Mouse (Mus musculus) cerebellum, adult 8-10 months (tissue): ENCODE measurements around the gene Idi2.
A peak's percentile ranks its signal among the peaks of the same experiment; 100 is the strongest.
"Not testable (repeated sequence)": the region's sequence is repeated elsewhere in the genome, so short reads cannot be mapped to it uniquely, and the experiment has no call there.

Source experiments
- DNase-seq: peaks from one replicate; pipeline ENCODE4 v3.0.0; 2022

Idi2 gene

DNA sequence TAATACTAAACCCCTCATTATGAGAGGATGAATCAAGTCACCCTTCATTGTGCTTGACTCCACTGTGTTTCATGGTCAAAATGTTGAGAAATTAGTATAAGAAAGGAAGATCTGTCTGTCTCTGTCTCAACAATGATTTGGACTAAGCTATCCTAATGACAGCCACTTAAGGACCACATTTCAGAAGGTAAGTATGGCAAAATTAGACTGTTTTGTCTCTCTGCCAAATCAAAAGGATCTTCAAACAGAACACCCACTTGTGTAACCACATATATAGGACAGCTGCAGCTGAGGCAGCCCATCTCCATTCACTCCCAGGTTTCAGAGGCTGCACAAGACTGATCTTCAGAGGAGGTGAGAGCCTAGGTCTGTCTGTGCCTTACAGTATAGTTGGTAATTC, at the start of gene Idi2:
TSS of gene Idi2 (plus strand) at position 301 of the 400 bp plus-strand sequence.
- DNase-seq = not testable (repeated sequence)

GRCm38 (mm10) chr13:8905986-8906385, 46.7 kb upstream of the Idi2 start:
- not testable (repeated sequence) for DNase-seq

GRCm38 (mm10) chr13:8913890-8914289, 38.8 kb upstream of the Idi2 start:
- not testable (repeated sequence) for DNase-seq

- DNase-seq = no peak
Measured at GRCm38 (mm10) chr13:8933499-8933898, 19.2 kb upstream of the Idi2 start.

DNA sequence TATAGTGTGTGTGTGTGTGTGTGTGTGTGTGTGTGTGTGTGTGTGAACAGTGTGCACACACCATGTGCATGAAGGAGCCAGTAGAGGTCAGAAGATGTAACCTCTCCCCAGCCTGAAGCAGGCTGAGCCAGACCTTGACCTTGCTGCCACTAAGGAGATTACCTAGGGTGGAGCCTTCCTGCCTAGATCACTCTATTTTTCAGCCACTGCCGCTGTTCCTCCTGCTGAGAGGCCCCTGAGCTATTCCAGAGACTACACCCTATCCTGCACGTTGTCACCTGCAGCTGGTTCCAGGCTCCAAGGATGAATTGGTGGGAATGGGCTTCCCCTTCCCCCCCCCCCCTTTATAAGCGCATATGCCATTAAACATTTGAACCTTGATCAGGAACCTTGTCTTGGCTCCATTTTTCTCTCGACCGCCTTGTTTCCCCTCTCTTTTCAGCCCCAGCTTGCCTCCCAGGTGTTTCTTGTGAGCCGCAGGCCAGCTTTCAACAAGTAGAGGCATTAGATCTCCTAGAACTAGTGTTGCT, 15.0 kb upstream of the Idi2 start:
- not testable (repeated sequence) for DNase-seq

GRCm38 (mm10) chr13:8941110-8941509, 11.6 kb upstream of the Idi2 start:
- DNase-seq = not testable (repeated sequence)

- not testable (repeated sequence) for DNase-seq
Measured at GRCm38 (mm10) chr13:8941701-8942100, 11.0 kb upstream of the Idi2 start.

DNA sequence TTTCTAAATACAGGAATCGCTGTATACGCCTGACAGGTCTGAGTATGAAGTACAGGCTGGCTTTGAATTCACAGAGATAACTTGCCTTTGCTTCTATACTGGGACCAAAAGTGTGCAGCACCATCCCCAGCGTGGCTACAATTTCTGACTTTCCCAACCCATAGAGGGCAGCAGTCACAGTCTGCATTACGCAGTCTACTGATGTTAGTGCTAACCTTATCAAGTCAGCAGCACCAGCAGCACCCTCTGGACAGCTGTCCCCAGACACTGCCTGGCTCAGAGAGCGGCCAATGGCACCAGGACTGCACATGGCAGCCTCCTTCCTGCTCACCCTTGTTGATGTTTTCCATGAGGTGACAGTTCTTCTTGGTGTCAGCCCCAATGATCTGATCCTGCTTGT, 8.8 kb upstream of the Idi2 start:
- not testable (repeated sequence) for DNase-seq

DNA sequence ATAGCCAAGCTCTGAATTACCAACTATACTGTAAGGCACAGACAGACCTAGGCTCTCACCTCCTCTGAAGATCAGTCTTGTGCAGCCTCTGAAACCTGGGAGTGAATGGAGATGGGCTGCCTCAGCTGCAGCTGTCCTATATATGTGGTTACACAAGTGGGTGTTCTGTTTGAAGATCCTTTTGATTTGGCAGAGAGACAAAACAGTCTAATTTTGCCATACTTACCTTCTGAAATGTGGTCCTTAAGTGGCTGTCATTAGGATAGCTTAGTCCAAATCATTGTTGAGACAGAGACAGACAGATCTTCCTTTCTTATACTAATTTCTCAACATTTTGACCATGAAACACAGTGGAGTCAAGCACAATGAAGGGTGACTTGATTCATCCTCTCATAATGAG, 4.5 kb upstream of the Idi2 start, which contains the start of gene Gm9745:
TSS of gene Gm9745 (minus strand) at position 101 of the 400 bp plus-strand sequence.
- DNase-seq = not testable (repeated sequence)

- not testable (repeated sequence) for DNase-seq
Measured at GRCm38 (mm10) chr13:8955127-8955526, 2.5 kb downstream of the Idi2 start.

DNA sequence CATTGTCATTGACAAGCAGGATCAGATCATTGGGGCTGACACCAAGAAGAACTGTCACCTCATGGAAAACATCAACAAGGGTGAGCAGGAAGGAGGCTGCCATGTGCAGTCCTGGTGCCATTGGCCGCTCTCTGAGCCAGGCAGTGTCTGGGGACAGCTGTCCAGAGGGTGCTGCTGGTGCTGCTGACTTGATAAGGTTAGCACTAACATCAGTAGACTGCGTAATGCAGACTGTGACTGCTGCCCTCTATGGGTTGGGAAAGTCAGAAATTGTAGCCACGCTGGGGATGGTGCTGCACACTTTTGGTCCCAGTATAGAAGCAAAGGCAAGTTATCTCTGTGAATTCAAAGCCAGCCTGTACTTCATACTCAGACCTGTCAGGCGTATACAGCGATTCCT, 4.2 kb downstream of the Idi2 start:
- DNase-seq = not testable (repeated sequence)

DNA sequence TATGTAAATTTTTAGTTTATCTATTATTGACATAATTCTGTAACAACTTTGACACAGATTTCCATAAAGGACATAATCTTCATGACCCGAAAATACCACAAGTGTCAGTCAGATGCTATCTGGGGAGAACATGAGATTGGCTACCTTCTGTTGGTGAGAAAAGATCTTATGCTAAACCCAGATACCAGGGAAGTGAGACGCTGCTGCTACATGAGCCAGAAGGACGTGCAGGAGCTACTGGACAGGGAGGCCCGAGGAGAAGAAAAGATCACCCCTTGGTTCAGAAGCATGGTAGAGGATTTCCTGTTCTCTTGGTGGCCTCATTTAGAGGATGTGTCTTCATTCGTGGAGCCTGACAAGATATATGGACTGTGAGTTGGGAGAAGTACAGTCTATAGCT, 6.4 kb downstream of the Idi2 start:
- not testable (repeated sequence) for DNase-seq

GRCm38 (mm10) chr13:8959554-8959953, 6.9 kb downstream of the Idi2 start:
- DNase-seq = not testable (repeated sequence)

GRCm38 (mm10) chr13:8961128-8961888, 8.6 kb downstream of the Idi2 start:
- not testable (repeated sequence) for DNase-seq

DNA sequence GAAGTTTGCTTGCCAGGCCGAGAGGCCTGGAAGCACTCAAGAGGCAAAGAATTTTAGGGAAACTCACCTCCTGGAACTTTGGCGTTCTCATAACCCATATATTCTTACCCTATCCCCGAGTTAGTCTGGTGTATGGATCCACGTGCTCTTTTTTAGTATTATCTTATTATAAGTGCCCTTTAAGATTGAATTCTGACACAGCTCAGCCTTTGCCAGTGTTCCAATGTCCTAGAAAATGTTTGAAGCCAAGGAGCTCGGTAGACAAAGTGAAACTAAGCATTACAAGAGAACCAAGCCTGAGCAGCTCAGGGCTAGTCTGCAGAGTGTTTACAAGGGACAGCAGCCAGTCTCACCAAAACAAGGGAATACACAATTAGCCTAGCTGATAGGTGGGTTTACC, 9.6 kb downstream of the Idi2 start:
- not testable (repeated sequence) for DNase-seq

DNA sequence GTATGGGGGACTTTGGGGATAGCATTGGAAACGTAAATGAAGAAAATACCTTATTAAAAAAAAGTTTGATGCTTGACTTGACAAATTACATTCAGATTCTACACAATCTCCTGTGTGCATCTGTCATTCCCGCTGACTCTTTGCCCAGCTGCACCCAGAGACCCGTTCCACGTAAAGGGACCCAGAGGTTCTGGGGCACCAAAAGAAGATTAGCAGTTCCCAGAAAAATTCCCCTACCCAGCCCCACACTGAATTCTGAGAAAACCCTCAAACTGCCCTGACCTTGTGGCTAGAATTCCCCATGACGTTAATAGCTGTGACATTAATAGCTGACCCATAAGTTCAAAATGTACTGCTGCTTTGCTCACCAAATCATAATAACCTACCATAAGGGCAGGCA, 12.6 kb downstream of the Idi2 start:
- DNase-seq = no peak

DNA sequence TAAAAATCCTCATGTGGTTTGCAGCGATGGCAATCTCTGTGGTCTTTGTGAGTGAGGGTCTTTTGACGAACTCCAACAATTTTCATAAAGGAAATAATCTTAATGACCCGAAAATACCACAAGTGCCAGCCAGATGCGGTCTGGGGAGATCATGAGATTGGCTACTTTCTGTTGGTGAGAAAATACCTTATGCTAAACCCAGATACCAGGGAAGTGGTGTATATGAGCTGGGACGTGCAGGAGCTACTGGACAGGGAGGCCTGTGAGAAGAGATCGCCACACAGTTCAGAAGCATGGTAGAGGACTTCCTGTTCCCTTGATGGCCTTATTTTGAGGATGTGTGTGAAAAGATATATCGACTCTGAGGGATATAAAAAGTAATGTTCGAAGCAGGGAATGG, 15.1 kb downstream of the Idi2 start:
- no peak for DNase-seq

GRCm38 (mm10) chr13:8972369-8972768, 19.7 kb downstream of the Idi2 start:
- DNase-seq = no peak

GRCm38 (mm10) chr13:8972972-8973371, 20.3 kb downstream of the Idi2 start:
- no peak for DNase-seq

GRCm38 (mm10) chr13:8992231-8992630, 39.6 kb downstream of the Idi2 start:
- DNase-seq = no peak

- peak; percentile 5 for DNase-seq
Measured at GRCm38 (mm10) chr13:8995159-8995989, 42.7 kb downstream of the Idi2 start.

DNA sequence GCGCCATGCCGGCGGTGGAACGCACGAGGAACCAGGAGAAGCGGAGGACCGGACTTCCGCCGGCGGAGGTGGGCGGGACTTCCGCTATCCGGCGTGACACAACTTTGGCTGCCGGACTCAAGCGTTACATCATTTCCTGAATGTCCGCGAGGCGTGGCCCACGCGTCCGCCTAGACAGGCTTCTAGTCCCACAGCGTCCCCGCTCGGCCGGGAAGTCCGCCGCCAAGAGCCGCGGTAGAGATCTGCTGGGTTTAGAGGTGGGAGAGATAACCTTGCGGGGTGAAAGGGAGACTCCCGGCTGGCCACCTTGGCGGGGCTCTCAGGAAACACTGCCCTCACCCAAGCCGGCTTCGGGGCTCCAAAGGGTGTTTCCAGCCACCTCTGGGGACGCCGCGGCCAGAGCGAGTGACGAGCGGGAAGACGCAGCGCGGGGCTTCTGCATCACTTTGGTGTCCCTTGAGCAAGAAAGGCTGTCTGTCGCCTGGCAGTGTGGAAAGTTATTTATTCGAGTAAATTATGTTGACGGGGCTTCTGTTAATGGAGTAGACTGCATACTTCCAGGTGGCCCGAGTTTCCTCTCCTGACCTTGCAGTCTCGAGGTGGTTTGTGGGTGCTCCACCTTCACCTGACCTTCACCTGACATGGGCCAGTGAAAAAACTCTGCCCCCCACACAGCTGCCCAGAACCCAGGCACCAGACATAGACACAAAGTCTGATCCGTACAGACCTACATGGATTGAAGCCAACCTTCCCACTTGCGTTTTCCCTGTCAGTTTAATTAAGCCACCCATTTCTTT, 43.5 kb downstream of the Idi2 start, which contains the start of gene Gtpbp4:
TSS of gene Gtpbp4 (minus strand) at position 94 of the 797 bp plus-strand sequence.
- peak; percentile 95 for DNase-seq

GRCm38 (mm10) chr13:8997221-8997620, 44.6 kb downstream of the Idi2 start:
- not testable (repeated sequence) for DNase-seq
